Mouse (Mus musculus): ENCODE results near the gene Gm40460. TPM values are rescaled to one million over a fixed set of nuclear protein-coding genes. Genes with fewer than 3 reads are reported as not detected.
"Not testable (repeated sequence)": the region's sequence is repeated elsewhere in the genome, so short reads cannot be mapped to it uniquely, and the experiment has no call there.

Gm40460 gene
- polyA plus RNA-seq (2015; fragmentation: Nextera tagmentation; extraction: Ambion mirVana), result not detected in 2 replicates

GRCm38 (mm10) chr7:142240978-142241377 lies at the start of gene Gm40460:
Gene Gm40460, minus strand, starts transcription at chr7:142241078.
- Histone ChIP-seq H3K4me2 (no peak within 1 kb of the TSS), H3K9me3 (replicated peaks) (no peaks in the 10 kb centered on the region), H3K4me1 (no peaks in the 10 kb centered on the region), H3K36me3 (no peaks in the 10 kb centered on the region), H3K9ac (replicated peaks) (no peak within 1 kb of the TSS), H3K4me3 (replicated peaks) (no peak within 1 kb of the TSS), H3K27ac (replicated peaks) (no peak within 1 kb of the TSS), H3K27me3 (replicated peaks) (no peaks in the 10 kb centered on the region)
- ATAC-seq (ENCODE audit: low FRiP score), result no peak
- WGBS, result 53% methylated on average over 2 of the region's 2 CpGs

GRCm38 (mm10) chr7:142285910-142286612 lies 45.2 kb upstream of the Gm40460 start:
- H3K4me3 ChIP-seq (replicated peaks); H3K27ac ChIP-seq (replicated peaks); H3K4me2 ChIP-seq; H3K9me3 ChIP-seq (replicated peaks); ATAC-seq (ENCODE audit: low FRiP score); H3K36me3 ChIP-seq; H3K9ac ChIP-seq (replicated peaks): not testable (repeated sequence)
- Histone ChIP-seq H3K4me1 (peaks cover 20% of the 10 kb centered on the region), H3K27me3 (replicated peaks) (peaks cover 10% of the 10 kb centered on the region)
- WGBS, result 38% methylated on average over 9 of the region's 9 CpGs

- peak overlapping the region; percentile 49 for H3K4me3 ChIP-seq (replicated peaks)
- 19% methylated on average over 23 of the region's 23 CpGs for WGBS
- peak overlapping the region; percentile 75 for H3K27ac ChIP-seq (replicated peaks)
- peak overlapping the region; percentile 43 for H3K9ac ChIP-seq (replicated peaks)
- peak; percentile 81 for ATAC-seq (ENCODE audit: low FRiP score)
- peak overlapping the region; percentile 77 for H3K4me2 ChIP-seq
- no peaks in the 10 kb centered on the region for H3K9me3 ChIP-seq (replicated peaks)
- no peaks in the 10 kb centered on the region for H3K36me3 ChIP-seq
- H3K4me1 ChIP-seq, result peaks cover 20% of the 10 kb centered on the region
- peaks cover 10% of the 10 kb centered on the region for H3K27me3 ChIP-seq (replicated peaks)
These were observed 44.4 kb upstream of the Gm40460 start for GRCm38 (mm10) chr7:142285130-142285835.

GRCm38 (mm10) chr7:142284615-142285080 lies 43.8 kb upstream of the Gm40460 start:
- ATAC-seq (ENCODE audit: low FRiP score), result peak; percentile 83
- peaks cover 10% of the 10 kb centered on the region for H3K27me3 ChIP-seq (replicated peaks)
- peak overlapping the region; percentile 77 for H3K4me2 ChIP-seq
- no peaks in the 10 kb centered on the region for H3K36me3 ChIP-seq
- H3K27ac ChIP-seq (replicated peaks), result peak overlapping the region; percentile 75
- H3K4me3 ChIP-seq (replicated peaks), result peak overlapping the region; percentile 49
- WGBS, result under 1% methylated on average over 19 of the region's 19 CpGs
- H3K9ac ChIP-seq (replicated peaks), result peak overlapping the region; percentile 59
- no peaks in the 10 kb centered on the region for H3K9me3 ChIP-seq (replicated peaks)
- peaks cover 20% of the 10 kb centered on the region for H3K4me1 ChIP-seq

GRCm38 (mm10) chr7:142284023-142284591 lies 43.2 kb upstream of the Gm40460 start:
- WGBS, result under 1% methylated on average over 38 of the region's 38 CpGs
- H3K36me3 ChIP-seq, result no peaks in the 10 kb centered on the region
- H3K27me3 ChIP-seq (replicated peaks), result peaks cover 10% of the 10 kb centered on the region
- peak overlapping the region; percentile 59 for H3K9ac ChIP-seq (replicated peaks)
- H3K9me3 ChIP-seq (replicated peaks), result no peaks in the 10 kb centered on the region
- peak overlapping the region; percentile 77 for H3K4me2 ChIP-seq
- H3K27ac ChIP-seq (replicated peaks), result peak overlapping the region; percentile 62
- H3K4me3 ChIP-seq (replicated peaks), result peak overlapping the region; percentile 49
- peaks cover 20% of the 10 kb centered on the region for H3K4me1 ChIP-seq
- ATAC-seq (ENCODE audit: low FRiP score), result peak; percentile 74

GRCm38 (mm10) chr7:142282847-142283246 lies 42.0 kb upstream of the Gm40460 start:
- not testable (repeated sequence) for H3K9me3 ChIP-seq (replicated peaks); ATAC-seq (ENCODE audit: low FRiP score); H3K36me3 ChIP-seq; H3K9ac ChIP-seq (replicated peaks); H3K27ac ChIP-seq (replicated peaks); H3K4me3 ChIP-seq (replicated peaks)
- Histone ChIP-seq H3K4me2 (peak overlapping the region; percentile 77), H3K27me3 (replicated peaks) (peaks cover 10% of the 10 kb centered on the region), H3K4me1 (peaks cover 20% of the 10 kb centered on the region)
- WGBS, result 33% methylated on average over 2 of the region's 2 CpGs

- ATAC-seq (ENCODE audit: low FRiP score); H3K4me2 ChIP-seq; H3K9ac ChIP-seq (replicated peaks); H3K9me3 ChIP-seq (replicated peaks); H3K27ac ChIP-seq (replicated peaks); H3K4me3 ChIP-seq (replicated peaks); H3K36me3 ChIP-seq: not testable (repeated sequence)
- Histone ChIP-seq H3K27me3 (replicated peaks) (peaks cover 10% of the 10 kb centered on the region), H3K4me1 (peaks cover 11% of the 10 kb centered on the region)
- 70% methylated on average over 1 of the region's 1 CpGs for WGBS
These were observed 38.4 kb upstream of the Gm40460 start for GRCm38 (mm10) chr7:142279291-142279690.

GRCm38 (mm10) chr7:142278183-142278582 lies 37.3 kb upstream of the Gm40460 start:
- ATAC-seq (ENCODE audit: low FRiP score), result not testable (repeated sequence)

GRCm38 (mm10) chr7:142274263-142274662 lies 33.4 kb upstream of the Gm40460 start, which contains the start of gene Gm4559:
Gene Gm4559, minus strand, starts transcription at chr7:142274363.
- not testable (repeated sequence) for H3K4me3 ChIP-seq (replicated peaks); H3K36me3 ChIP-seq; H3K4me1 ChIP-seq; H3K27me3 ChIP-seq (replicated peaks); ATAC-seq (ENCODE audit: low FRiP score); H3K4me2 ChIP-seq; H3K9me3 ChIP-seq (replicated peaks); H3K9ac ChIP-seq (replicated peaks); H3K27ac ChIP-seq (replicated peaks)

More at GRCm38 (mm10) chr7:142278183-142278582, 37.3 kb upstream of the Gm40460 start:
- not testable (repeated sequence) for H3K4me2 ChIP-seq; H3K27ac ChIP-seq (replicated peaks); H3K9ac ChIP-seq (replicated peaks); H3K9me3 ChIP-seq (replicated peaks); H3K4me1 ChIP-seq; H3K36me3 ChIP-seq; H3K4me3 ChIP-seq (replicated peaks)
- 0% methylated on average over 3 of the region's 3 CpGs for WGBS
- H3K27me3 ChIP-seq (replicated peaks), result peaks cover 10% of the 10 kb centered on the region

- not testable (repeated sequence) for H3K27ac ChIP-seq (replicated peaks); H3K36me3 ChIP-seq; H3K27me3 ChIP-seq (replicated peaks); H3K9ac ChIP-seq (replicated peaks); H3K4me1 ChIP-seq; H3K4me3 ChIP-seq (replicated peaks); ATAC-seq (ENCODE audit: low FRiP score); H3K9me3 ChIP-seq (replicated peaks); H3K4me2 ChIP-seq
- 43% methylated on average over 1 of the region's 1 CpGs for WGBS
These were observed 17.4 kb upstream of the Gm40460 start, which contains the start of gene Gm2431 for GRCm38 (mm10) chr7:142258254-142258653. Gene Gm2431, minus strand, starts transcription at chr7:142258354.

- no peaks in the 10 kb centered on the region for H3K9me3 ChIP-seq (replicated peaks)
- no peak for ATAC-seq (ENCODE audit: low FRiP score)
- WGBS, result 2% methylated on average over 2 of the region's 2 CpGs
- H3K36me3 ChIP-seq, result no peaks in the 10 kb centered on the region
- H3K4me3 ChIP-seq (replicated peaks), result no peak overlapping the region
- H3K4me1 ChIP-seq, result no peaks in the 10 kb centered on the region
- peaks cover 2% of the 10 kb centered on the region; the same call in 1 of the 2 replicates for H3K27me3 ChIP-seq (replicated peaks)
- H3K27ac ChIP-seq (replicated peaks), result no peak overlapping the region
- H3K9ac ChIP-seq (replicated peaks), result no peak overlapping the region
- no peak overlapping the region for H3K4me2 ChIP-seq
These were observed 14.6 kb upstream of the Gm40460 start for GRCm38 (mm10) chr7:142255517-142255916.
